Mouse (Mus musculus) yolk sac, embryonic 10.5 days (tissue): ENCODE results near the gene Cyp21a1.
"Not testable (repeated sequence)": the region's sequence is repeated elsewhere in the genome, so short reads cannot be mapped to it uniquely, and the experiment has no call there.

Experiments used
- DNase-seq: peaks from one replicate; pipeline ENCODE4 v3.0.0-alpha.2; 2017; ENCODE audit warnings: low spot score

Gene Cyp21a1

DNA sequence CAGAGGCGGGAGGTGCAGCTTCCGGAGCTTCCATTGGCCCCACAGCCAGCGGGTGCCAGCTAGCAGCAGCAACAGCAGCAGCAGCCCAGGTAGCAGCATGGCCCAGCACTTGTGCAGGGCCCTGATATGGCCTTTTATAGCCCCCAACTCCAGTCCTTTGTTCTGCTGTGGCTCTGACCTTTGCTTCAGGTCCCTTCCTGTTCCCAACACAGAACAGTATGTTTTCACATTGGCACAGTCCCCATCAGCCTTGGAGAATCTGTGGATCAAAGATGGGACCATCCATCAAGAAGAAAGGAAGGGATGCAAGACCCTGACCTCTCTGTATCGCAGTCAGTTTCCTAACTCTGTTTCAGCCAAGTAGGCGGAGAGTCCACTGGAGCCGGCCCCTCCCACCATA lies at the start of gene Cyp21a1:
TSS of gene Cyp21a1 (minus strand) at position 261 of the 400 bp plus-strand sequence.
- not testable (repeated sequence) for DNase-seq

DNA sequence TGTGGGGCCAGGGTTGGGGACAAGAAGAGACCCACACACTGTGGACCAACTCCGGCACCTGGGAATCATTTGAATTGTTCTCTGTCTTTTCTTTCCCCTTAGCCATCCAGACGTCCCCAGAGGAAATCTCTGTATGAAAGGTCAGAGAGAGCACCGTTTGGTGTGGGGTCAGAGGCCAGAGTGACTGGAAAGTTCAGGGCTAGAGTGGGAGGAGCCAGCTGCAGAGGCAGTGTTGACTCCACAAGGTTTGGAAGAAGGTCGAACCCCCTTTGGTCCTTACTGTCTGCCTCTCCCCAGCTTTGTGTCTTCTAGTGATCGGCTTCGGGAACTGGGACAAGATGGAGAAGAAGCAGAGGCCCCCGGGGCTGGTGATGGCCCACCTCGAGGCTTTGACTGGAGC lies 49.1 kb upstream of the Cyp21a1 start:
- DNase-seq = peak; percentile 58

DNA sequence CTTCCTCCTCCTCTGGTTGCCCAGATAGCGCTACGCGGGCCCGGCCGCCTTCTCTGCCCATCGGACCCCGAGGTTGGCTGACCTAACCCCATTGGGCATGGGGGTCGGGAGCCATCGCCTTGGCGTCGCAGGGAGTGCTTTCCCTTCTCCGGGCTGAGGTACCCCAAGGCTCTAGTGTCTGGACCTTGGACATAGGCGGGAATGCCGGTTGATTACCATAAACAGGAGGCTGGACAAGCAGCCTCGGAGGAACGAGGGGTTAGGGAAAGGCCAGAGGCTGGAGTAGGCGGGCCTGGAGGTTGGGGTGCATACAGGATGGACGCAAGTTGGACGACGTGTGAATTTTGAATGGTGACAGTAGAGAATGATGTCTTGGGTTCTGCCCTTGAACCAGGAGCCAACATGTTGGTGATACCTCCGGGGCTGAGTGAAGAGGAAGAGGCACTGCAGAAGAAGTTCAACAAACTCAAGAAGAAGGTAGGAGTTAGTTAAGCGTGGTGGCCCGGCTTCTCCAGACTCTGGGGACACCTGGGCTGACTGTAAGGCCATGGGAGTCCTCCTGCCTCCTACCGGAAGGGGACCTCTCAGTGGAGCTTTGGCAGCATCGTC lies 46.3 kb upstream of the Cyp21a1 start:
- DNase-seq = no peak

DNA sequence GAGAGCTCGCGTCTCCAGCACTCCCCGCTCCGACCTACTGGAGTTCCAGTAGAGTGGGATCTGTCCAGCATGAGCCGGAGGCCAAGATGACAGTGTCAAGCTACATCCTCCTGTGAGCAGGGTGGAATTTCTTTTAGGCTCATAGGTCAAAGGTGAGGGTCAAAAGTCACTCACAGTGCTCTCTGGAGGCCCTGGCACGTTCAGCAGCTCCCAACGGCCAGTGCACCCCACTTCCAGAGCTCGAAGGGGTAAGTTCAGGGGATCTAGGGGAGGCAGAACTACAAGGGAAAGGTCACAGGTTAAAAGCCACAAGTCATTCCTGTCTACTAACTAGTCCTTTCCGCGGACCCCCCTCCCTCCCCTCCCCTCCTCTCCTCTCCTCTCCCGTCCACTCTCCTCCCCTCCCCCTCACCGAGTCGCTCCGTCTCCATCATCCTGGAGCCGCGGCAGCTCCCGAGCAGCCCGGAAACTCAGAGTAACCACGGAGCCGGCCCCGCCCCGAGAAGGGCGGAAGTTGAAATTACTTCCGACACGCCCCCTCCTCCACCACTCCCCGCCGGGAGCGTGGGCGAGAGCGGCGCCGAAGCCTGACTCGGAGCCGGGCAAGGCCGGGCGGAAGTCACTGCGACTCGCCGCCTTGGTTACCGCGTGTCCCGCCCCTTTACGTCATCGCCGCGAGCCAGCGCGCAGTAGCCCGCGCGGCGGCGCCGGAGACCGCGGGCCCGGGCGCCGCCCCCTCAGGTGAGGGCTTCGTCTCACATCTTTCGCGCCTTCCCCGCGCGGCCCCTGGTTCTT lies 45.6 kb upstream of the Cyp21a1 start, which contains the start of the genes Skiv2l and Nelfe:
TSS of gene Skiv2l (minus strand) at position 489 of the 795 bp plus-strand sequence.
TSS of gene Nelfe (plus strand) at position 670 of the 795 bp plus-strand sequence.
- peak; percentile 97 for DNase-seq

DNA sequence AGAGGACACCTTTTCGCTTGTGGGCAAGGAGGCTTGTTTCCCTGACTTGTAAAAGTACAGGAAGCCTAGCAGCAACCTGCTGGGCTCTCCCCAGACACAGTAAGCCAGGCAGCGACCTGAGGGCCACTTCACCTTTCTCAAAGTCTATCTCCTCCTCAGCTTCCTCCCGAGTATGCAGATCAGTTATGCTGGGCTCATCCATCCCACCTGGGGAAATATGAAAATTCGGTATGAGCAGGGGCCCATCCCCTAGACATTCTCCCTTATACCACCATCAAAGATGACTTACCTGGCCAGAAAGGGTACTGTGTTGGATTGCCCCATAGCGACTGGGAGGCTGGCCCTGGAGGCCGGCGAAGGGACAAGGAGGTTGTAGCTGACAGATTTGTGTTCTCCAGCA lies 43.3 kb upstream of the Cyp21a1 start:
- DNase-seq = no peak

DNA sequence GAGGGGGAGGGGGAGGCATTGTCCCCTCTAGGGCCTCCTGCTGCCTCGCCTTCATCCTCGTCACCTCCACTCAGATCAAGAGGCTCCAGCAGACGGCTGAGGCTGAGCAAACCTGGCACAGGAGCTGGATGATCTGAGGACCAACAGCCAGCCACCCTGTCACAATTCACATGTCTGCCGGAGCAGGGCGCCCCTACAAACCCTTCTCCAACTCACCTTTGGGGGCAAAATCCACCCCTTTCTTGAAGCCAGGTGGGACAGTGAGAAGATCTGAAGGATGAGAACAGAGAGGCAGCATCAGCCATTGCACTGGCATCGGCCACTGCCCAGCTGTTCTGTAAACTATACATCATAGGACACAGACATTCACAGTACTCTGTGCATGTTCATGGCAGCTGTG lies 42.8 kb upstream of the Cyp21a1 start:
- no peak for DNase-seq

DNA sequence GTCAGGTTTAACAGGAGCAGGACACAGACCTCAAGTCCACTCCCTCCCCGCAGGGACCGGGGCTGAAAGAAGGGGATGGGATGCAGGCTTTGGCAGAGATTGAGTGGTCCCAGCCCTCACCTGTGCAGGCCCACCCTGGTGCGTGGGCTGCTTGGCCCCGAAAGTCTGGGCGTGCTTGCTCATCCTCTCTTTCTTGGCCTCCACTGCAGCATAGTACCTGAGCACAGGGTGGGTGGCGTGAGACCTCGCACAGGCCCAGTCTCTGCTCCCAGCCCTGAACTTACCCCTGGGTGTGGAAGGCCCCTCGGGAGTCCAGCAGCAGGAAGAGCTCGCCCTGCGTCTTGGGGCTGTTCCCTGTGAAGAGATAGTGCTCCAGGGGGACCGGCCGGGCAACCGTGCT lies 40.5 kb upstream of the Cyp21a1 start:
- no peak for DNase-seq

DNA sequence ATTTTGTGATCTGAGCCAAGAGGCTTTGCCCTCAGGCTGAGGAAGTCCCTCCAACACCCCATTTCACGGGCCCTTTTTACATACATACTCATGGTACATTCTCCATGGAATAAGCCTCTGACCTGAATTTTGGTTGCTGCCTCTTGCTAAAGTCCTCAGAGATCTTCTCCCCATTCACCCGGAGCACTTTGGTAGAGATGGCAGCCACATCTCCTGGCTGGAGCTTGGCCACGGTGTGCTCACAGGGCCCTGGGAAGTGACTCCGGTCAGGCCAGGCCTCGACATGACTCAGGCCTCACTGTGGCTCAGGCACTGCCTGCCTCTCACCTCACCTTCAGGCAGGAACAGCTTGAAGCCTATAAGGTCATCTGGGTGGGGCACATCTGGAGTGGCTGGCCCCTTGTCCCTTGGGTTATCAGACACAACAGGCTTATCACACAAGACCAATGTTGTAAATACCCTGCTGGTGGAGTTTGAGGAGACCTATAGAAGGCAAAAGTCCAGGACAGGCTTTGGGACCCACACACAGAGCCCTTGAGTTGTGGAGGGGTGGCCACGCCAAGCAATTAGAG lies 36.5 kb upstream of the Cyp21a1 start:
- DNase-seq = no peak

DNA sequence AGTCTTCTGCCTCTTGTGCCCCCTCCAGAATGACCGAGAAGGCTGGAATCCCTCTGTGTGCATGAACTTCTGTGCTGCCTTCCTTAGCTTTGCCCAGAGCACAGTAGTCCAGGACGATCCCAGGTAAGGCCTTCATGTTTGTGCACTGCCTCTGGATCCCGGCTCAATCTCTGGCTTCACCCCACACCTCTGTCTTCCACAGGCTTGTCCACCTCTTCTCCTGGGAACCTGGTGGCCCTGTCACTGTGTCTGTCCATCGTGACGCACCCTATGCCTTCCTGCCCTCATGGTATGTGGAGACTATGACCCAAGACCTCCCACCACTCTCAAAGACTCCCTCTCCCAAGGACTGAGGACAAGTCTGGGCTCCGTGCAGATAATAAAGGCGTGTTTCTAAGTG lies 34.4 kb upstream of the Cyp21a1 start:
- DNase-seq = no peak

DNA sequence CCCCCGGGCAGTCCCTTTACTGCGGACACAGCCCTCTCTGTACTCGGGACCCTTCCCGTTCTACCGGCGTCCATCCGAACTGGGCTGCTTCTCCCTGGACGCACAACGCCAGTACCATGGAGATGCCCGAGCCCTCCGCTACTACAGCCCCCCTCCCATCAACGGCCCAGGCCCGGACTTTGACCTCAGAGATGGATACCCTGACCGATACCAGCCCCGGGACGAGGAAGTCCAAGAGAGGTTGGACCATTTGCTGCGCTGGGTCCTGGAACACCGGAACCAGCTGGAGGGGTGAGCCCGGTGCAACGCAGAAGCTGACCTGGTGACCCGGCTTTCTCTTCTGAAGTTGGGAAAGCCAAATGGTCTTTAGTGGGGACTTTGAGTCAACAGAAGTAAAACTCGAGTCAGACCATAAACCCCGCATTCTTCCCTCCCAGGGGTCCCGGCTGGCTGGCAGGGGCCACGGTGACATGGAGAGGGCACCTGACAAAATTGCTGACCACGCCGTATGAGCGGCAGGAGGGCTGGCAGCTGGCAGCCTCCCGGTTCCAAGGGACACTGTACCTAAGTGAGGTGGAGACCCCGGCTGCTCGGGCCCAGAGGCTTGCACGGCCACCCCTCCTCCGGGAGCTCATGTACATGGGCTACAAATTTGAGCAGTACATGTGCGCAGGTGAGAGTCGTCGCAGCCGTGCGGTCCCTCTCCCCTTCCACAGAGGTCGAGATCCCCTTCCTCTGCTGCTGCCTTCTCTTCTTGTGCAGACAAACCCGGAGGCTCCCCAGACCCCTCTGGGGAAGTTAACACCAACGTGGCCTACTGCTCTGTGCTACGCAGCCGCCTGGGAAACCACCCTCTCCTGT lies 33.3 kb upstream of the Cyp21a1 start:
- DNase-seq = no peak

DNA sequence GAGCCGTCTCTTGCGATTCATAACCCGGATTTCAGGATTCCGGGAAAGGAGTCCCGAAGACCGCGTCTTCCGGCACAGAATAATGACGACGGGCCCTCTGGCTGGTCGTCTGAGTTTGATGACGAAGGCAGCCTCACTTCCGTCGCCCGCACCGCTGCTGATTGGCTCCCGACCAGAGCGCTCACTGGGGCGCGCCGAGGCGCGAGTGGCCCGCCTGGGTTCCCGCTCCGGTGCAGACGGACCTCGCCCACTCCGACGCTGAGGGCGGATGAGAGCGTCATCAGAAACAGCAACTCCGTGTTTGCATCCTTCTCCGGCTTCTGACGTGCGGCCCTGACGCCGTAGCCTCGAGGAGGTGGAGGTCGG lies 32.5 kb upstream of the Cyp21a1 start, which contains the start of the genes Stk19 and Dxo:
TSS of gene Stk19 (minus strand) at position 90 of the 366 bp plus-strand sequence.
TSS of gene Dxo (plus strand) at position 164 of the 366 bp plus-strand sequence.
- peak; percentile 96 for DNase-seq

DNA sequence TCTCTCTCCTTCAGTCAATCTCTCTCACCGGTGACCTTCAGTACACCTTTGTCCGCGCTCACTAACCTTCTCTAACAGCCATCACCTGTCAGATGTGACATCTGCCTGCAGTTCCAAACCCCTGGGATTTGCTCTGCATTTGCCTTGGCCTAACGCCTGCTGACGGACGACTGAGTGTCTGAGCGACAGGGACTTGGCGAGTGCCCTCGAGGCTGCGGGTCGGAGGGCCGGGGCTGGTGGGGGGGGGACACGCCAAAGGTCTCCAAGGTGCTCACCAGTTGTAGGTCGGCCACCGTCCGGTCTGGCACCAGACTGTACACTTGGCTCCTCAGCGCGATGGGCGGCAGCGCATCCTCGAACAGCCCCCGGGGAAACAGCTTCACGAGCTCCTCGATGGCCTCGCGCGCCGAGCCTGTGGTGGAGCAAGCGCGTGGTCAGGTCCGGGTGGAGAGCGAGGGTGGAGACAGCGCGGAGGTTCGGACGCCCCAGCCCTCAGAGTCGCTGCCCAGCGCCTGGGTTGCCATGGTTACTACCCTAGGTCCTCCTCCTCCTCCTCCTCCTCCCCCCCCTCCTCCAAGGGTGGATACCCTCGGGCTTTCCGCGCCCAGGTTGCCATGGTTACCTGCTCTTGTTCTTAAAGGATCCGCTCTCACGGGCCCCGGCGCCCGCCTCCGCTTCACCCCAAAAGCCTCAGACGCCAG lies 31.9 kb upstream of the Cyp21a1 start:
- no peak for DNase-seq

DNA sequence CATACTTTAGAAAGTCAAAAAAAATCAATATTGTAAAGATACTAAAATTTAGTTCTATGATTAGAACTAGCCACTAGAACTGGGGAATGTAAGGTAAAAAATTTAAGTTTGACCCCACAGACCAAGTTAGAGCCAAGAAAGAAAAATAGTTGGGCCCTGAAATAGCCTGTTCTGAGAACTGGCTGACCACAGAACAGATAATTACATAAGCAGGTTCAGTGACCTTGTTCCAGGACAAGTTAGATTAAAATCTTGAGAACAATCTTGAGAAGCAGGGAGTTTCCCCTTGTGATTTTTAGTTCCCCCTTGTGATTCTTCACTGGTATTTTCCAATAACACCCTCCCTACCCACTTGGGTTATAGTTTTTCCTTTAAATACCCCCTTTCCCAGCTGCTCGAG lies 26.4 kb upstream of the Cyp21a1 start:
- DNase-seq = not testable (repeated sequence)

DNA sequence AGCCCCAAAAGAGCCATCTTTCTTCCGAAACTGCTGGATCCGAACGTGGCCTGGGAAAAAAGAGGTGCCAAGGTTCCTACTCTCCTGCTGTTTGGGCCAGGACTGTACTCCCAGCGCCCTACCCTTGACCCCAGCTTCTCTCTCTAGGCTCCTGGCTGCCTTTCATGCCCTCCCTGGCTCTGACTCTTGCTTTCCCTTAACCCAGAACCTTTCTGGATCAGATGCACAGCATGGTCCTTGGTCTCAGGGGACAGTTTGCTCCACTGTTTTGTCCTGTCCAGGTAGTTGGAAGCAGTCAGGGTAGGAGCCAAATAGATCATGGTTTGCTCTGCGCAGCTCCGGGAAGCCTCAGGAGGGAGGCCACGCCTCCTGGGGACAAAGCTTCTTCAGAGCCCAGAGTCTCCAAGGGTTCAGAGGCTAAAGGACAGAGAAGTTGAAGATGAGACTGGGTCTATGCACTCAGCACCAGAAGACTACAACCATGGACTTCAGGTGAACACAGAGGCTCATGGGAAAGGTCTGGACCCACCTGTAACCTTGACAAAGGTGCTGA lies 10.5 kb upstream of the Cyp21a1 start:
- DNase-seq = no peak

DNA sequence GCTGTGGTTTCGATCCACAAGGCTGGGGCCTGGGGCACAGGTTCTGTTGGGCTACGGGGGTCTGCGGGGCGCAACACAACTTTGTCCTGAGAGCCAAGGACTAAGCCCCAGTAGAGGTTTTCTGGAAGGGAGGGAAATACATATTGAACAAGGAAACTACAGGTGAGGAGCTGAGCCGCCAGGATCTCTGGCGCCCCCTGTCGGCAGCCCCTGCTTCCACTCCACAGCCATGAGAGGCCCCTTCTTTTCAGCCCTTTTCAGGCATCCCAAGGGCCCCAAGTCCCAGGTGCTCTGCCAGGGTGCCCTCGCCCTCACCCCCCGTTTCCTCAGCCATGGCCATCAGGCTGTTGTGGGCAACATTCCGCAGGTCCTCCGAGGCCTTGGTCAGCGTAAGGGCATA lies 9.4 kb upstream of the Cyp21a1 start:
- DNase-seq = not testable (repeated sequence)

DNA sequence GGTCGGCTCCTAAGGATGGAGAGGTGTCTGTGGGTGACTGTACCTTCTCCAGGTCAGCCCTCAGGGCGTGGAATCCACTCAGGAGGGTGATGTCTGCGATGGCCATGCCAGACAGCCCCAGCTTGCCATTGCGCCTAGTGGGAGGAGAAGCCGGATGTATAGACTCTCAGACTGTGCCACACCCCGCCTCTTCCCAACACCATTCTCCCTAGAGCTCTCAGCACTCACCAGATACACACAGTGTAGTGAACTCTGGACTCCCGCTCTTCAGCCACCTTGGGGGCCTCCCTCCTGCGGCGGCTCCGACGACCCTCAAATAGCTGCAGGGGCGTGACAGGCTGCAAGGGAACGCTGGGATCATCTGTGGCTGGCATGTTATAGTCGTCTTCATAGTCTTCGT lies 6.9 kb upstream of the Cyp21a1 start:
- peak; percentile 50 for DNase-seq

DNA sequence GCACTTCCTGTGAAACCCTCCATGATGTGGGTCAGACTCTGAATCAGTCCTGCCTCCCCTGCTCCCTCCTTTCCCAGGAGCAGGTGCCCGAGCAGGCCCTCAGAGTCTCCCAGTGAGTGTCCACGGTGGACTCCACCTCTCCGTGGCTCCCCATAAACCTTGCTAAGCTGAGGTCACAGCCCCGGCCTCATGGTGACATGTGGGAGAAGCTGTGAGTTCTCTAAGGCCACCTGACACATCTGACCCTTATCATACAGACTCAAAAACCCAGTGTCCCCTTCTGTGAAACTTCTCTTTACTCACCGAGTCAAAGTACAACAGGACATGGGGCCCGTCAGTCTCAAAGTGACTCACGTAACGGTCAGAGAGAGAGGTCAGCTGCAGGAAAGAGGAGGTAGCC lies 6.5 kb upstream of the Cyp21a1 start:
- not testable (repeated sequence) for DNase-seq

DNA sequence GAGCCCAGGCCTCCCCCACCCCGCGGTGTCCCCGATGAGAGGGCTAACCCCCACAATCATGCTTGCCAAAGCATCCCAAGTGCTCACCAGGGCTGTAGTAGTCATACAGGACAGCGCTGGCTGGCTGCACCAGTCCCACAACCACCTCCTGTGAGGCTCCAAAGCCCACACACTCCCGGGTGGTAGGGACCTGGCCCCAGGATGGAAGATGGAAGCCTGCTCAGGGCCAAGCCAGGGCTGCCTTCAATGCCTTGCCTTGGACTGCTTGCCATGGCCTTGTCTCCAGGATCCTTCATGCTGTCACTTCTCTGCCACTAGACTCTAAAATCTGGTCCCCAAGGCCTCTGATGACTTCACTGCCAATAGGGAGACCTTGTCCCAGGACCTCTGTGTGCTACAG lies 6.0 kb upstream of the Cyp21a1 start:
- not testable (repeated sequence) for DNase-seq

DNA sequence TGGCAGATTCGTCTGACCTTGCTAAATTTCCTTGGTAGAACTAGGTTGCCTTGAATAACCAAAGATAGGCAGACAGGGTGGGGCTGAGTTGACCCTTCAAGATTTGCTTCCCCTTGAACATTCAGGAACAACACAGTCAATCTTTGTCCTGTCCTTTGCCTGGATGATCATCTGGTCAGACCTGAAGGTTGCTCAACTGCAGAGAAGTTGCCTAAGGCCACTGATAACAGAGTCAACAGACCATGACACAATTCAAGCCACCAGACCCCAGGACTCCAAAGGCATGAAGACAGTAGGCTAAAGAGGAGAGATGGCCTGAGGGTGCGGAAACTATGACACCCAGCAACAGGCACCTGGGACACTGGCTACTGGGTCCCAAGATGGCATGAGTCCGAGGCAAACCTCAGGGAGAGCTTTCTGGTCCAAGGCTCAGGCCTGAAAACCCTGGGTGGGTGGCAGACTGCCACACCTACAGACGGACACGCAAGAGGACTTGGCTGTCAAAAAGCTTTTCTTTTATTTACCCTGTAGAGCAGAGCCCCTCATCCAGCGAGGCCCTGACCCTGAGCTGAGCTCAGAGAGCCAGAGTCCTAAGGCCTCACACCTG lies 4.3 kb upstream of the Cyp21a1 start:
- peak; percentile 74 for DNase-seq

DNA sequence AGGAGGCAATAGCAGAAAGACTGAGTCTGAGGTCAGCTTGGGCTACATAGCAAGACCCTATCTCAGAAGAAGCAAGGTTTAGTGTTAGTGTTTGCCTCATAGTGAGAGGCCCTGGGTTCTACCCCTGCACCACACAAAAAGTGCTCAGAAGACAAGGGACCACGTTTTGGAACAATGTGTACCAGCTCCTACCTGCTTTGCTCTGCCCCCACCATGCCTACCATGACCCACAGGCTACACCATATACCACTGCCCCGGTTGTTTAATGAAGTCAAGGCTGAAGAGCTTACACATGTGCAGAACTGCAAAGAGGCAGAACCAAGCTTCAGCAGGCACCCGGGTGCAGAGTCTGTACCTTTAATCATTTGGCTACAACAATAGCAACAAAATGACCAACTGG lies 2.8 kb upstream of the Cyp21a1 start:
- DNase-seq = no peak
